ENCODE assay signal across 35 mouse cellular contexts in genomic region chr15:98497631-98498030, GRCm38 (mm10). TPM values are rescaled to one million over a fixed set of nuclear protein-coding genes. Genes with fewer than 3 reads are reported as not detected.
DNase-seq lines count a peak whose midpoint lies in the region; ATAC-seq lines count a peak whose summit lies in the region.
"Had no signal": no experiment of that assay in that cellular context is flagged by ENCODE, and none has a peak within 500 bp of the region (broad histone marks: within the 10 kb centered on the region; RNA-seq: fewer than 3 reads in every experiment).

No protein-coding gene starts in this region.

- 90% methylated on average over 17 of the region's 17 CpGs for WGBS in midbrain, embryonic 11.5 days
- WGBS in midbrain, embryonic 14.5 days = 93% methylated on average over 17 of the region's 17 CpGs

- H3K36me3 ChIP-seq in midbrain, embryonic 11.5 days (ENCODE audit: control insufficient read depth, insufficient read depth, low read length) = no peaks in the 10 kb centered on the region
- H3K36me3 ChIP-seq in midbrain, embryonic 14.5 days (ENCODE audit: control insufficient read depth, insufficient read depth, low read length) = no peaks in the 10 kb centered on the region
- H3K36me3 ChIP-seq: embryonic facial prominence, embryonic 10.5 days; embryonic facial prominence, embryonic 13.5 days; forebrain, embryonic 10.5 days; heart, embryonic 10.5 days; heart, embryonic 13.5 days had no signal

- DNase-seq in cerebellum, postnatal 10 days = peak; percentile 54 to 57
- peak; percentile 49 for DNase-seq in midbrain, embryonic 11.5 days (ENCODE audit: low spot score, missing footprints)
- no peak for DNase-seq in midbrain, embryonic 14.5 days
- DNase-seq in ZHBTc4 (ENCODE audit: low read depth, low spot score) = peak; percentile 35
- DNase-seq in adrenal gland, postnatal 10 days = no peak
- DNase-seq: adrenal gland, postnatal 14 days; cerebellum, adult 18-20 months; cerebellum, adult 9-10 months; cerebellum, postnatal 36 days; embryo, embryonic 11 days; gastrocnemius, postnatal 10 days; gastrocnemius, postnatal 36 days; heart, adult 2 months; heart, postnatal 14 days; heart, postnatal 4 days had no signal

- H3K9ac ChIP-seq in midbrain, embryonic 11.5 days (ENCODE audit: low read length) = no peak overlapping the region
- no peak overlapping the region for H3K9ac ChIP-seq in midbrain, embryonic 14.5 days (replicated peaks; ENCODE audit: low read length)
- H3K9ac ChIP-seq: embryonic facial prominence, embryonic 13.5 days; forebrain, embryonic 13.5 days; heart, embryonic 13.5 days; hindbrain, embryonic 14.5 days had no signal

- H3K27ac ChIP-seq in midbrain, embryonic 11.5 days (ENCODE audit: low read depth, low read length) = no peak overlapping the region
- no peak overlapping the region for H3K27ac ChIP-seq in midbrain, embryonic 14.5 days (replicated peaks; ENCODE audit: low read depth, low read length)
- H3K27ac ChIP-seq: embryonic facial prominence, embryonic 10.5 days; embryonic facial prominence, embryonic 13.5 days; forebrain, embryonic 10.5 days; forebrain, embryonic 13.5 days; heart, adult 2 months; heart, embryonic 10.5 days; heart, embryonic 13.5 days; hindbrain, embryonic 14.5 days; hindbrain, postnatal 0 days had no signal

- ATAC-seq in cerebellum, adult (ENCODE audit: insufficient number of reproducible peaks, low FRiP score, low TSS enrichment) = no peak
- no peak for ATAC-seq in midbrain, embryonic 11.5 days (ENCODE audit: low FRiP score)
- no peak for ATAC-seq in midbrain, embryonic 14.5 days (ENCODE audit: low FRiP score, low TSS enrichment)
- ATAC-seq: activated CD4-positive, CD25-positive, alpha-beta regulatory T cell, adult 4 months; forebrain, embryonic 13.5 days; forebrain, embryonic 16.5 days; hindbrain, postnatal 0 days; inflammation-experienced regulatory T-cells, adult 6 months; intestine, embryonic 16.5 days had no signal

- H3K4me3 ChIP-seq in midbrain, embryonic 11.5 days (ENCODE audit: low read depth, low read length) = no peak overlapping the region
- no peak overlapping the region for H3K4me3 ChIP-seq in midbrain, embryonic 14.5 days (replicated peaks; ENCODE audit: low read depth, low read length)
- H3K4me3 ChIP-seq: embryonic facial prominence, embryonic 10.5 days; embryonic facial prominence, embryonic 13.5 days; forebrain, embryonic 10.5 days; forebrain, embryonic 13.5 days; heart, adult 2 months; heart, embryonic 10.5 days; heart, embryonic 13.5 days had no signal

- H3K27me3 ChIP-seq in midbrain, embryonic 11.5 days (ENCODE audit: control insufficient read depth, insufficient read depth, low read length) = no peaks in the 10 kb centered on the region
- H3K27me3 ChIP-seq in midbrain, embryonic 14.5 days (ENCODE audit: control insufficient read depth, insufficient read depth, low read length) = no peaks in the 10 kb centered on the region
- H3K27me3 ChIP-seq: embryonic facial prominence, embryonic 13.5 days; forebrain, embryonic 13.5 days had no signal

- no peaks in the 10 kb centered on the region for H3K9me3 ChIP-seq in midbrain, embryonic 11.5 days (ENCODE audit: control insufficient read depth, low read length)
- no peaks in the 10 kb centered on the region for H3K9me3 ChIP-seq in midbrain, embryonic 14.5 days (ENCODE audit: control insufficient read depth, low read length)
- H3K9me3 ChIP-seq: embryonic facial prominence, embryonic 10.5 days; embryonic facial prominence, embryonic 13.5 days; forebrain, embryonic 10.5 days; forebrain, embryonic 13.5 days; heart, embryonic 10.5 days; heart, embryonic 13.5 days had no signal

- no peaks in the 10 kb centered on the region for H3K4me1 ChIP-seq in midbrain, embryonic 11.5 days (ENCODE audit: control insufficient read depth, insufficient read depth, low read length)
- no peaks in the 10 kb centered on the region for H3K4me1 ChIP-seq in midbrain, embryonic 14.5 days (ENCODE audit: control insufficient read depth, insufficient read depth, low read length)
- H3K4me1 ChIP-seq: embryonic facial prominence, embryonic 10.5 days; embryonic facial prominence, embryonic 13.5 days; forebrain, embryonic 10.5 days; forebrain, embryonic 13.5 days; heart, embryonic 10.5 days; heart, embryonic 13.5 days had no signal

- no peak overlapping the region for H3K4me2 ChIP-seq in midbrain, embryonic 11.5 days
- H3K4me2 ChIP-seq in midbrain, embryonic 14.5 days (ENCODE audit: low read length) = no peak overlapping the region
- H3K4me2 ChIP-seq: embryonic facial prominence, embryonic 13.5 days; forebrain, embryonic 13.5 days; heart, embryonic 13.5 days; hindbrain, embryonic 14.5 days had no signal

RNA-seq across cellular contexts. Expression of gene Olfr279, which starts 5.4 kb away (rescaled TPM):
- not detected in 2 replicates for polyA plus RNA-seq in midbrain, embryonic 11.5 days (2014; fragmentation: Nextera tagmentation; extraction: Ambion mirVana)
- not detected in 2 replicates for polyA plus RNA-seq in midbrain, embryonic 14.5 days (2014; fragmentation: Nextera tagmentation; extraction: Ambion mirVana)
- total RNA-seq in adrenal gland, postnatal 10 days (2021) = not detected
- total RNA-seq: adrenal gland, postnatal 14 days; adrenal gland, postnatal 4 days; gastrocnemius, adult 18-20 months; gastrocnemius, postnatal 10 days; gastrocnemius, postnatal 36 days; granulocyte monocyte progenitor cell, adult 5-6 weeks; heart, adult 2 months; heart, postnatal 14 days; heart, postnatal 4 days; hindbrain, postnatal 0 days had no signal
- polyA plus RNA-seq: activated CD4-positive, CD25-positive, alpha-beta regulatory T cell, adult 4 months; embryonic facial prominence, embryonic 10.5 days; embryonic facial prominence, embryonic 13.5 days; forebrain, embryonic 10.5 days; forebrain, embryonic 13.5 days; forebrain, embryonic 16.5 days; heart, adult 2 months; heart, embryonic 10.5 days; heart, embryonic 13.5 days; heart, embryonic 16.5 days; hindbrain, embryonic 11.5 days; hindbrain, embryonic 14.5 days; hindbrain, postnatal 0 days; intestine, embryonic 16.5 days had no signal

RNA-seq across cellular contexts. Expression of gene Lalba, which starts 15.1 kb away (rescaled TPM):
- polyA plus RNA-seq in midbrain, embryonic 11.5 days (2014; fragmentation: Nextera tagmentation; extraction: Ambion mirVana) = not detected in 2 replicates
- polyA plus RNA-seq in midbrain, embryonic 14.5 days (2014; fragmentation: Nextera tagmentation; extraction: Ambion mirVana) = not detected in 2 replicates
- total RNA-seq in adrenal gland, postnatal 10 days (2021) = under 1 TPM in 1 of 2 experiments, not detected in 1; 0.39 TPM
- total RNA-seq: adrenal gland, postnatal 14 days; adrenal gland, postnatal 4 days; gastrocnemius, adult 18-20 months; gastrocnemius, postnatal 36 days; granulocyte monocyte progenitor cell, adult 5-6 weeks; heart, adult 2 months; heart, postnatal 14 days; heart, postnatal 4 days; hindbrain, postnatal 0 days; MEL had no signal
- polyA plus RNA-seq: activated CD4-positive, CD25-positive, alpha-beta regulatory T cell, adult 4 months; cortical plate, adult 2 months; embryonic facial prominence, embryonic 13.5 days; forebrain, embryonic 10.5 days; forebrain, embryonic 13.5 days; forebrain, embryonic 16.5 days; heart, embryonic 10.5 days; heart, embryonic 13.5 days; heart, embryonic 16.5 days; hindbrain, embryonic 11.5 days; hindbrain, embryonic 14.5 days; hindbrain, postnatal 0 days; inflammation-experienced regulatory T-cells, adult 6 months; intestine, embryonic 16.5 days had no signal

RNA-seq across cellular contexts. Expression of gene OR5BS1P, which starts 27.9 kb away (rescaled TPM):
- not detected in 2 replicates for polyA plus RNA-seq in midbrain, embryonic 11.5 days (2014; fragmentation: Nextera tagmentation; extraction: Ambion mirVana)
- not detected in 2 replicates for polyA plus RNA-seq in midbrain, embryonic 14.5 days (2014; fragmentation: Nextera tagmentation; extraction: Ambion mirVana)
- total RNA-seq in adrenal gland, postnatal 10 days (2021) = not detected
- total RNA-seq: adrenal gland, postnatal 14 days; adrenal gland, postnatal 4 days; gastrocnemius, adult 18-20 months; gastrocnemius, postnatal 10 days; gastrocnemius, postnatal 36 days; granulocyte monocyte progenitor cell, adult 5-6 weeks; heart, adult 2 months; heart, postnatal 14 days; heart, postnatal 4 days; hindbrain, postnatal 0 days had no signal
- polyA plus RNA-seq: cortical plate, adult 2 months; embryonic facial prominence, embryonic 10.5 days; embryonic facial prominence, embryonic 13.5 days; forebrain, embryonic 10.5 days; forebrain, embryonic 13.5 days; forebrain, embryonic 16.5 days; heart, adult 2 months; heart, embryonic 10.5 days; heart, embryonic 13.5 days; heart, embryonic 16.5 days; hindbrain, embryonic 11.5 days; hindbrain, embryonic 14.5 days; hindbrain, postnatal 0 days; inflammation-experienced regulatory T-cells, adult 6 months; intestine, embryonic 16.5 days had no signal

RNA-seq across cellular contexts. Expression of gene Kansl2, which starts 36.4 kb away (rescaled TPM):
- 131 and 140 TPM in 2 replicates for polyA plus RNA-seq in midbrain, embryonic 11.5 days (2014; fragmentation: Nextera tagmentation; extraction: Ambion mirVana)
- polyA plus RNA-seq in midbrain, embryonic 14.5 days (2014; fragmentation: Nextera tagmentation; extraction: Ambion mirVana) = 125 TPM in 2 replicates
- total RNA-seq in adrenal gland, postnatal 10 days (2021) = 10 to 100 TPM; 64.8 to 77.9 TPM

RNA-seq across cellular contexts. Expression of gene Olfr281, which starts 45.2 kb away (rescaled TPM):
- polyA plus RNA-seq in midbrain, embryonic 11.5 days (2014; fragmentation: Nextera tagmentation; extraction: Ambion mirVana) = not detected in 2 replicates
- polyA plus RNA-seq in midbrain, embryonic 14.5 days (2014; fragmentation: Nextera tagmentation; extraction: Ambion mirVana) = not detected in 2 replicates
- not detected for total RNA-seq in adrenal gland, postnatal 10 days (2021)
- total RNA-seq: adrenal gland, postnatal 14 days; adrenal gland, postnatal 4 days; gastrocnemius, adult 18-20 months; gastrocnemius, postnatal 10 days; gastrocnemius, postnatal 36 days; granulocyte monocyte progenitor cell, adult 5-6 weeks; heart, adult 2 months; heart, postnatal 14 days; heart, postnatal 4 days; hindbrain, postnatal 0 days had no signal
- polyA plus RNA-seq: activated CD4-positive, CD25-positive, alpha-beta regulatory T cell, adult 4 months; cortical plate, adult 2 months; embryonic facial prominence, embryonic 10.5 days; embryonic facial prominence, embryonic 13.5 days; forebrain, embryonic 10.5 days; forebrain, embryonic 13.5 days; forebrain, embryonic 16.5 days; heart, adult 2 months; heart, embryonic 10.5 days; heart, embryonic 13.5 days; heart, embryonic 16.5 days; hindbrain, embryonic 11.5 days; hindbrain, embryonic 14.5 days; hindbrain, postnatal 0 days; inflammation-experienced regulatory T-cells, adult 6 months; intestine, embryonic 16.5 days had no signal

Comparison
In these comparisons a context has a peak if more than half of its experiments do, and no peak if none do; other contexts are left out.
1. DNase-seq: peak in cerebellum, postnatal 10 days (2 of 2), midbrain, embryonic 11.5 days (single experiment) and ZHBTc4 (single experiment); none in midbrain, embryonic 14.5 days (single experiment) and adrenal gland, postnatal 10 days (single experiment).